Mouse (Mus musculus): Measurements from ENCODE around the gene Sipa1.

Sipa1 gene

DNA sequence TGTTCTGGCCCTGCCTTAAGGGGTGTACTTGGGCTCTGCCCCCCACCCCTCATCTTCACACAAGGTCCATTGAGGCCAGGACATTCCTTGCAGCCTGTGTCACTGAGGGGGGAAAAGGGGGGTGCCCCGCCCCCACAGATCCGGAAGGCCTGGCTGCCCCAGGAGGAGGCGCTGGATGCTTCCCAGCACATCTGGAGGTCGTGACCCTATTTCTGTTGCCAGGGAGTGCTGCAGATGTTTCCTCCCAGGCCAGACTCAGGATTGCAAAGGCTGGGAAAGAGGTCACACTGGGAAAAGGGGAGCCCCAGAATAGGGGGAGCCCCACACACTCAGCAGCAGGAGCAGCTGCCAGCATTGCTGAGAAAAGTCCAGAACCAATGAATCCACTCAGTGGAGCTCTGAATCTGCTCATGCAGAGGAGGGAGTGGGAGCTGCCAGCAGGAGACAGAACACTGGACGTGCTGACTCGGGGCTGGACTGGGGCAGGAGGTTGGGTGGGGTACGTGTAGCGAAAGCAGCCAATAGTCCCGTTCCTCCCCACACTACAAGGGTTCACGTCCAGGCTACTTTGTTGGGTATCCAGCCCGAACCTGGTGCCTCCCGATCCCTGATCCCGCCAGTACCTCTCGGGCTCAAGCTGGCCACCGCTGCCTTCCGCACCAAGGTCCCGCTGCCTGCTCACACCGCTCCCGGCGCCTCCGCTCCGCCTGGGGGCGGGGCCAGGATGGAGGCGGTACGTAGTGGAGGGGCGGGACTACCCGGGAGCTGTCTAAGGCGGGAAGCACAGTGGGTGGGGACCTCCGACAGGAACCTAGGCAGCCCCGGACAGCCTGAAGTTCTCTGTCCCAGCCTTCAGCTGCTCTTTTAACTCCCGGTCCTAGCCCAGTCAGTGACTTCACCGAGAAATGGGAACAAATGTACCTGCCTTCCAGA lies at the start of gene Sipa1:
TSS of gene Sipa1 (minus strand) at position 727 of the 933 bp plus-strand sequence.
- TF ChIP-seq POU5F1 (IDR thresholded peaks at IDR 0.05; ENCODE audit: borderline replicate concordance, low read length) (no peak), CTCF (conservative IDR thresholded peaks at IDR 0.05; ENCODE audit: low read length) (no peak), NANOG (IDR thresholded peaks at IDR 0.05; ENCODE audit: borderline replicate concordance, low read length) (no peak)
- peak within 1 kb of the TSS; percentile 78 for H3K4me3 ChIP-seq (replicated peaks; ENCODE audit: low read length)
- no peaks in the 10 kb centered on the region for H3K9me3 ChIP-seq (ENCODE audit: low read length)
- peaks cover 39% of the 10 kb centered on the region for H3K36me3 ChIP-seq (ENCODE audit: insufficient read depth, low read length)
- H3K27me3 ChIP-seq (ENCODE audit: insufficient read depth, low read length) = peaks cover 27% of the 10 kb centered on the region
- peaks cover 82% of the 10 kb centered on the region for H3K4me1 ChIP-seq (replicated peaks; ENCODE audit: low read depth, low read length)

DNA sequence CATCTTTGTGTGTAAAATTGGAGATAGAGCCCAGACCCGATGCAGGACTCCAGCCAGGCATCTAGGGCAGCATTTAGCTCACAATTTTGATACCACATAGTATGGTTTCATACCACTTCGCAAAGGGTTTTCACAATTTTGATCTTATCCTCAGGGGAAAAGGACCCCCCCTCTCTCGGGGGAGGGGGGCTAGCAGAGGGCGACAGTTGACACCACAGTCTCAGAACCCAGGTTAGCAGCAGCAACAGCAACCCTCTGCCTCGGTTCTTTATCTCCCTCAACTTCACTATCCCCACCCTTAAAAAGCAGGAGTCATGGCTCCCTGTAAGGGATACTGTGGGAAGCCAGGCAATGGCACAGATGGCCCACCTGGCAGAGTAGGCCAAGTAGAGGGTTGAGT lies 49.7 kb upstream of the Sipa1 start:
- TF ChIP-seq POU5F1 (IDR thresholded peaks at IDR 0.05; ENCODE audit: borderline replicate concordance, low read length) (no peak), NANOG (IDR thresholded peaks at IDR 0.05; ENCODE audit: borderline replicate concordance, low read length) (no peak), CTCF (conservative IDR thresholded peaks at IDR 0.05; ENCODE audit: low read length) (no peak)
- peaks cover 68% of the 10 kb centered on the region for H3K4me1 ChIP-seq (replicated peaks; ENCODE audit: low read depth, low read length)

DNA sequence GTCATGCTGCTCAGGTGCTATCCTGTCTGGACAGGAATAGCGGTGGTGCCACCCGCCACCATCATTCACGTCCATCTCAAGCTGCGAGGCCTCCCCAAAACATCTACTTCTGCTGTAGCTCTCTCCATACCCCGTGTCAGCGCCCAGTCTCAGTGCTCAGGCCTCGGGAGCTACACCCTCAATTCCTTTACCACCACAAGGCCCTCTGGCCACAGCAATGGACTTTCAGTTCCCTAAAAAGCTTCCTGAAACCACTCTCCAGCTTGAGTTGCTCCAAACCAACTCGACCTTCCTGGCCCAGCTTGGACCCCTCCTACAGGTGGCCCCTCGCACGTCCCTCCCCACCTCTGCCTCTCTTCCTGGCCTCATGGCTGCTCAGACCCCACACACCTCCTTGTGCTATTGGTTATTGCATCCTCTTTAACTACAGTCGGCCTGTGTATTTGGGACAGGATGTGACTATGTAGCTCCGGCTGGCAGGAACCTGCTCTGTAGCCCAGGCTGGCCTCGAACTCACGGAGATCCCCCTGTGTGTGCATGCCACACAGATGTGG lies 48.5 kb upstream of the Sipa1 start:
- Histone ChIP-seq H3K4me1 (replicated peaks; ENCODE audit: low read depth, low read length) (peaks cover 70% of the 10 kb centered on the region), H3K36me3 (ENCODE audit: insufficient read depth, low read length) (no peaks in the 10 kb centered on the region), H3K4me3 (replicated peaks; ENCODE audit: low read length) (no peak overlapping the region), H3K27me3 (ENCODE audit: insufficient read depth, low read length) (peaks cover 17% of the 10 kb centered on the region), H3K9me3 (ENCODE audit: low read length) (no peaks in the 10 kb centered on the region)
- TF ChIP-seq POU5F1 (IDR thresholded peaks at IDR 0.05; ENCODE audit: borderline replicate concordance, low read length) (no peak), NANOG (IDR thresholded peaks at IDR 0.05; ENCODE audit: borderline replicate concordance, low read length) (no peak), CTCF (conservative IDR thresholded peaks at IDR 0.05; ENCODE audit: low read length) (no peak)

More for the DNA sequence above, 49.7 kb upstream of the Sipa1 start:
- Histone ChIP-seq H3K27me3 (ENCODE audit: insufficient read depth, low read length) (peaks cover 26% of the 10 kb centered on the region), H3K9me3 (ENCODE audit: low read length) (no peaks in the 10 kb centered on the region), H3K36me3 (ENCODE audit: insufficient read depth, low read length) (no peaks in the 10 kb centered on the region), H3K4me3 (replicated peaks; ENCODE audit: low read length) (no peak overlapping the region)

DNA sequence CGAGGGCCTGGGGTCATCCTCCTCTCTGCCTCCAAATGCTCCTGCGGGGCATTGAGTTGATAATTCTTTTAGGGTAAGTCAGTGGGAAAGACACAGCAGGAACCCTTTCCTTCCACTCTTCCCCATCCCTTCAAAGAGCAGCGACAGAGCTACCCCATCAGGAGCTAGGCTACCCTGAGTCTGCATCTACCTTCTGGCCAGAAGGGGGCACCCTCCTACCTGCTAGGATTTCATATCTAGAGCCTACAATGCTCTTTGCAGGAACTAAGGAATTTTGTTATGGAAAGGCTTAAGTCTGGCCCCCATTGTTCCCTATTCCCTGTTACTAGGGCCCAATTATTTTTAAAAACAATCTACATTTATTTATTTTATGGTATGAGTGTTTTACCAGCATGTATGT lies 47.7 kb upstream of the Sipa1 start:
- Histone ChIP-seq H3K4me3 (replicated peaks; ENCODE audit: low read length) (no peak overlapping the region), H3K27me3 (ENCODE audit: insufficient read depth, low read length) (peaks cover 16% of the 10 kb centered on the region), H3K9me3 (ENCODE audit: low read length) (no peaks in the 10 kb centered on the region), H3K36me3 (ENCODE audit: insufficient read depth, low read length) (no peaks in the 10 kb centered on the region), H3K4me1 (replicated peaks; ENCODE audit: low read depth, low read length) (peaks cover 68% of the 10 kb centered on the region)
- TF ChIP-seq POU5F1 (IDR thresholded peaks at IDR 0.05; ENCODE audit: borderline replicate concordance, low read length) (no peak), CTCF (conservative IDR thresholded peaks at IDR 0.05; ENCODE audit: low read length) (peak; percentile 78)

- Histone ChIP-seq H3K4me3 (replicated peaks; ENCODE audit: low read length) (0 out of 2 replicates have a peak overlapping the region, but pooled peaks have one; percentile 1), H3K36me3 (ENCODE audit: insufficient read depth, low read length) (no peaks in the 10 kb centered on the region), H3K4me1 (replicated peaks; ENCODE audit: low read depth, low read length) (peaks cover 68% of the 10 kb centered on the region), H3K27me3 (ENCODE audit: insufficient read depth, low read length) (peaks cover 10% of the 10 kb centered on the region), H3K9me3 (ENCODE audit: low read length) (no peaks in the 10 kb centered on the region)
- no peak for TF ChIP-seq NANOG (IDR thresholded peaks at IDR 0.05; ENCODE audit: borderline replicate concordance, low read length)
- TF ChIP-seq CTCF (conservative IDR thresholded peaks at IDR 0.05; ENCODE audit: low read length) = no peak
- TF ChIP-seq POU5F1 (IDR thresholded peaks at IDR 0.05; ENCODE audit: borderline replicate concordance, low read length) = no peak
Observed at GRCm38 (mm10) chr19:5710581-5710980, 47.1 kb upstream of the Sipa1 start.

- H3K4me1 ChIP-seq (replicated peaks; ENCODE audit: low read depth, low read length) = peaks cover 68% of the 10 kb centered on the region
- no peaks in the 10 kb centered on the region for H3K9me3 ChIP-seq (ENCODE audit: low read length)
- no peak overlapping the region for H3K4me3 ChIP-seq (replicated peaks; ENCODE audit: low read length)
- no peaks in the 10 kb centered on the region for H3K36me3 ChIP-seq (ENCODE audit: insufficient read depth, low read length)
- no peak for TF ChIP-seq POU5F1 (IDR thresholded peaks at IDR 0.05; ENCODE audit: borderline replicate concordance, low read length)
- H3K27me3 ChIP-seq (ENCODE audit: insufficient read depth, low read length) = 0 out of 2 replicates have a peak, but pooled peaks cover 5% of the 10 kb centered on the region
Observed at GRCm38 (mm10) chr19:5710068-5710467, 46.6 kb upstream of the Sipa1 start.

DNA sequence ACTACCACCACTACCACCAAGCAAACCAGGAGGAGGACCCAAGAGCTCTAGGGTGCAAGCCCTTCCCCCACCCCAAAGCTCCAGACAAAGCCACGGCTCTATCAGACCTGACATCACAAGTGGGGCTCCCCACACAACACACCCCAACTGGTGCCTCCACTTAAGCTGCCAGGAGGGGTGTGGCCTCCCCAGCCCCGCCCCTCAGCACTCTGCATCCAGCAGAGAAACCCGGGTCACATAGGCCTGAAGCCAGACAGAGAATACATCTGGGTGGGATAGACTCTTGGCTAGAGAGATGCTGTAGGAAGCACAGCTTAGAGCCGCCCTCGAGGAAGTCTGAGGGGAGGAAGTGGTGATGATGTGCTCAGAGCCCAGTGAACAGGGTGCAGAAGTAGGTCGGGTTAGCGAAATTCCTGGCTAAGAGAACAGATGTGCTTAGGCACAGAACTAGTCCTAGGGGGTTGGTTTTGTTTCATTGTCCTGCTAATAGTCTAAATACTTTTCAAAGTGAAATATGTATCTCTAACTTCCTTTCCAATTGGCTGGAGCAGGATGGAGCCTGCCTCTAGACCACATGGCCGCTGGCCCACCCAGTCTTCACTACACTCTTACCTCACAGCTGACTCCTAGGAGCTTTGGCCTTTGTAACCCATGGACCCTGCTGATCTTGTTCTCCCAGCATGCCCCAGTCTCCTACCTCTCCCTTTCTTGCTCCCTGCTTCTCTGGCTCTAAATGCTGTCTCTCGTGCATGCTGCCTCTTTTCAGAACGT lies 41.5 kb upstream of the Sipa1 start:
- Histone ChIP-seq H3K36me3 (ENCODE audit: insufficient read depth, low read length) (peaks cover 32% of the 10 kb centered on the region), H3K4me1 (replicated peaks; ENCODE audit: low read depth, low read length) (peaks cover 53% of the 10 kb centered on the region), H3K4me3 (replicated peaks; ENCODE audit: low read length) (peak overlapping the region; percentile 54), H3K27me3 (ENCODE audit: insufficient read depth, low read length) (0 out of 2 replicates have a peak, but pooled peaks cover 4% of the 10 kb centered on the region), H3K9me3 (ENCODE audit: low read length) (no peaks in the 10 kb centered on the region)
- no peak for TF ChIP-seq POU5F1 (IDR thresholded peaks at IDR 0.05; ENCODE audit: borderline replicate concordance, low read length)
- no peak for TF ChIP-seq NANOG (IDR thresholded peaks at IDR 0.05; ENCODE audit: borderline replicate concordance, low read length)
- no peak for TF ChIP-seq CTCF (conservative IDR thresholded peaks at IDR 0.05; ENCODE audit: low read length)

GRCm38 (mm10) chr19:5704163-5704800 lies 40.8 kb upstream of the Sipa1 start, which contains the start of gene Kcnk7:
Kcnk7 (plus strand) TSS chr19:5704367.
- peaks cover 52% of the 10 kb centered on the region for H3K4me1 ChIP-seq (replicated peaks; ENCODE audit: low read depth, low read length)
- no peaks in the 10 kb centered on the region for H3K9me3 ChIP-seq (ENCODE audit: low read length)
- TF ChIP-seq POU5F1 (IDR thresholded peaks at IDR 0.05; ENCODE audit: borderline replicate concordance, low read length) = no peak
- no peak for TF ChIP-seq CTCF (conservative IDR thresholded peaks at IDR 0.05; ENCODE audit: low read length)
- no peak for TF ChIP-seq NANOG (IDR thresholded peaks at IDR 0.05; ENCODE audit: borderline replicate concordance, low read length)
- H3K4me3 ChIP-seq (replicated peaks; ENCODE audit: low read length) = peak within 1 kb of the TSS; percentile 54; the same call in 1 of the 2 replicates
- 0 out of 2 replicates have a peak, but pooled peaks cover 4% of the 10 kb centered on the region for H3K27me3 ChIP-seq (ENCODE audit: insufficient read depth, low read length)
- peaks cover 39% of the 10 kb centered on the region for H3K36me3 ChIP-seq (ENCODE audit: insufficient read depth, low read length)
